Mouse (Mus musculus) thymus, postnatal 4 days (tissue): ENCODE results near the gene Cpm.
A peak's percentile ranks its signal among the peaks of the same experiment; 100 is the strongest.

ENCODE experiments used
- DNase-seq: peaks from one replicate; pipeline ENCODE4 v3.0.0; 2021

The Cpm gene

GRCm38 (mm10) chr10:117620934-117621501, 8.3 kb upstream of the Cpm start:
- DNase-seq = no peak

- no peak for DNase-seq
Measured at GRCm38 (mm10) chr10:117621616-117622533, 7.4 kb upstream of the Cpm start.

- DNase-seq = no peak
Measured at GRCm38 (mm10) chr10:117623358-117623757, 5.9 kb upstream of the Cpm start.

- DNase-seq = no peak
Measured at GRCm38 (mm10) chr10:117624222-117624621, 5.1 kb upstream of the Cpm start.

GRCm38 (mm10) chr10:117624655-117625497, 4.4 kb upstream of the Cpm start:
- no peak for DNase-seq

GRCm38 (mm10) chr10:117625500-117626296, 3.6 kb upstream of the Cpm start:
- DNase-seq = no peak

- DNase-seq = no peak
Measured at GRCm38 (mm10) chr10:117626297-117626613, 3.0 kb upstream of the Cpm start.

GRCm38 (mm10) chr10:117626840-117627615, 2.3 kb upstream of the Cpm start:
- DNase-seq = no peak

GRCm38 (mm10) chr10:117627616-117627930, 1.7 kb upstream of the Cpm start:
- DNase-seq = peak; percentile 52

- DNase-seq = no peak
Measured at GRCm38 (mm10) chr10:117627949-117628348, 1.4 kb upstream of the Cpm start.

GRCm38 (mm10) chr10:117628363-117629168, 734 bp upstream of the Cpm start:
- DNase-seq = no peak

- DNase-seq = no peak
Measured at GRCm38 (mm10) chr10:117630176-117630575, 876 bp downstream of the Cpm start.

- no peak for DNase-seq
Measured at GRCm38 (mm10) chr10:117630810-117631209, 1.5 kb downstream of the Cpm start.

GRCm38 (mm10) chr10:117631562-117632259, 2.4 kb downstream of the Cpm start:
- DNase-seq = no peak

GRCm38 (mm10) chr10:117632394-117632793, 3.1 kb downstream of the Cpm start:
- DNase-seq = no peak

GRCm38 (mm10) chr10:117633564-117634208, 4.4 kb downstream of the Cpm start:
- no peak for DNase-seq

- DNase-seq = no peak
Measured at GRCm38 (mm10) chr10:117634323-117635030, 5.2 kb downstream of the Cpm start.

GRCm38 (mm10) chr10:117635078-117635771, 5.9 kb downstream of the Cpm start:
- no peak for DNase-seq
